Mouse (Mus musculus): ENCODE measurements around the gene Obscn.

The Obscn gene

GRCm38 (mm10) chr11:59135904-59136452 lies at the start of gene Obscn:
Gene Obscn (minus strand): TSS chr11:59136402.
- no peak for DNase-seq

GRCm38 (mm10) chr11:59185490-59185889 lies 49.3 kb upstream of the Obscn start:
- DNase-seq, result no peak

- DNase-seq, result peak; percentile 52 to 56
Observed at GRCm38 (mm10) chr11:59183821-59184220, 47.6 kb upstream of the Obscn start.

GRCm38 (mm10) chr11:59182864-59183331 lies 46.7 kb upstream of the Obscn start, which contains the start of gene Gjc2:
Gene Gjc2 (minus strand): TSS chr11:59183213.
- DNase-seq, result no peak

- no peak for DNase-seq
Observed at GRCm38 (mm10) chr11:59176921-59177320, 40.7 kb upstream of the Obscn start.

- DNase-seq, result no peak
Observed at GRCm38 (mm10) chr11:59176475-59176874, 40.3 kb upstream of the Obscn start.

GRCm38 (mm10) chr11:59174189-59174838 lies 38.1 kb upstream of the Obscn start:
- DNase-seq, result no peak

- DNase-seq, result no peak
Observed at GRCm38 (mm10) chr11:59170549-59170948, 34.3 kb upstream of the Obscn start.

GRCm38 (mm10) chr11:59169807-59170206 lies 33.6 kb upstream of the Obscn start:
- DNase-seq, result no peak

- peak in 1 of 2 experiments; percentile 36 for DNase-seq
Observed at GRCm38 (mm10) chr11:59165616-59166241, 29.5 kb upstream of the Obscn start.

GRCm38 (mm10) chr11:59164384-59164783 lies 28.2 kb upstream of the Obscn start:
- DNase-seq, result no peak

- peak; percentile 99 to 100 for DNase-seq
Observed at GRCm38 (mm10) chr11:59163255-59164236, 27.3 kb upstream of the Obscn start, which contains the start of gene Iba57. Gene Iba57 (minus strand): TSS chr11:59163739.

GRCm38 (mm10) chr11:59162443-59163254 lies 26.4 kb upstream of the Obscn start:
- no peak for DNase-seq

GRCm38 (mm10) chr11:59161398-59161797 lies 25.2 kb upstream of the Obscn start:
- DNase-seq, result no peak

- DNase-seq, result no peak
Observed at GRCm38 (mm10) chr11:59159558-59159957, 23.4 kb upstream of the Obscn start.

- no peak for DNase-seq
Observed at GRCm38 (mm10) chr11:59159099-59159498, 22.9 kb upstream of the Obscn start.

- no peak for DNase-seq
Observed at GRCm38 (mm10) chr11:59155900-59156299, 19.7 kb upstream of the Obscn start.

GRCm38 (mm10) chr11:59154220-59154619 lies 18.0 kb upstream of the Obscn start:
- no peak for DNase-seq

GRCm38 (mm10) chr11:59151729-59152128 lies 15.5 kb upstream of the Obscn start:
- DNase-seq, result no peak

GRCm38 (mm10) chr11:59149302-59149701 lies 13.1 kb upstream of the Obscn start:
- DNase-seq, result no peak

- no peak for DNase-seq
Observed at GRCm38 (mm10) chr11:59142962-59143361, 6.8 kb upstream of the Obscn start.
